Mouse (Mus musculus) adrenal gland (tissue): ENCODE measurements at regions not wholly inside any gene's neighbourhood (a gene's known extent, or its start where the extent isn't known, plus 50 kb on each side); places are given as distances from the start of the nearest gene placed in this dataset.

Experiments used
- microRNA-seq, 2 experiments: library from miRNA; unstranded; fragments of <30 nt; microRNA quantifications; one replicate each; pipeline ENCODE4; 2019

Small RNAs in the stretch of these regions (microRNA-seq; reads per million reads assigned to microRNA genes)
- gene Gm23304: 0 reads per million in 2 experiments
